Mouse (Mus musculus): ENCODE measurements at regions not wholly inside any gene's neighbourhood (a gene's known extent, or its start where the extent isn't known, plus 50 kb on each side); places are given as distances from the start of the nearest gene placed in this dataset.

DNA sequence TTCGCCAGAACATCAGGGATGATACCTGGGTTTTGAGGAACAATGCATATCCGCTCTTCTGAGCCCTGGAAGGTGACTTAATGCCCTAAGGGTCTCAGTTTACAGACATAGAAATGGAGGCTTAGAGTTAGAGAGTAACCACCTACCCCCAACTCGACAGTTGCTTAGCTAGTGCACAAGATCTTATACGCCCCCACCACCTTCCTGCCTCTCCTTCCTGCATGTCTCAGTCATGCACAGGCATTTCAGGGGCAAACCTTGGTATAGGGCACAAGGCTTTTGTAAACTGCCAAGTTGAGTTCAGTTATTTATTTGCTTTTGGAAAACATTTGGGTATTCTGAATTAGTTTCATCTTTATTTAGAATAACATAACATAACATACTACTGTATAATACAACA lies 285.9 kb upstream of the Klf3 start:
- Histone ChIP-seq H3K4me3 (replicated peaks) (no peak overlapping the region), H3K27me3 (no peaks in the 10 kb centered on the region), H3K4me2 (no peak overlapping the region), H3K27ac (no peak overlapping the region), H3K36me3 (no peaks in the 10 kb centered on the region), H3K9ac (replicated peaks) (no peak overlapping the region), H3K4me1 (replicated peaks) (peaks cover 6% of the 10 kb centered on the region), H3K9me3 (no peaks in the 10 kb centered on the region)
- ATAC-seq (ENCODE audit: insufficient number of reproducible peaks, insufficient read depth, low FRiP score, low TSS enrichment, low read depth): no peak
- 86% methylated on average over 4 of the region's 4 CpGs for WGBS

DNA sequence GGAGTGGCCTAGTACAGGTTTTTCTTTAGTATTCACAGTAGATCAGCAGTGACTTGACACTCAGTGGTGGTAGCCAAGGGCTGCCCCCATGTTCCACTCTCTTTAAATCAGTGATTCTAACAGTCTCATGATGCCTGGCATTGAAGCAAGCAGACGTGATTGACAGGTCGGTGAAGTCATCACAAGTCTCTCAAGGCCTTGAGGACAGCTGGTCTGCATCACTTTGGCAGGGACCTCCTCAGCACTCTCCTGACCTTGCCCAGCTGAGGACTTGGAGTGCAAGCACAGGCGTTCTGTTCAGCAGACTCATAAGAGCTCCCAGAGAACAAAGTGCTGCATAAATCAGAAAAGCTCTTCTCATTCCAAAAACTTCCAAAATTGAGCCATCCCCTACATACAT lies 285.4 kb upstream of the Klf3 start:
- no peaks in the 10 kb centered on the region for H3K9me3 ChIP-seq
- WGBS: 53% methylated on average over 3 of the region's 3 CpGs

DNA sequence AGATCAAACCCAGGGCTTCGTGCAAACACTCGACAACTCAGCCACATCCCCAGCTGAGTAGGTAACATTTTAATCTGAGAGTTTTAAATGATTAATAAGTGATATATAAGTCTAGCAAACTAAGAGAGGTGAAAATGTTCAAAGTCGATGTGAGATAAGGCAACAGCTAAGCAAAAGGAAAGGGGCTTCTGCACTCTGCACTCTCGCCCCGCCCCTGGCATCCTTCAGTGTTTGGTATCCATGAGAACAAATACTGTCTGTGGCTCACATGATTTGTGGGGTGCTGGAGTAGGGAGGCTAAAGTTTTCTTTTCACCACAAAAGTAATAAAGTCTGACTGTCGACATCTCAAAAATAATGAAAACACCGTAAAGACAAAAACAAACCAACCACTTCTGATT lies 284.2 kb upstream of the Klf3 start:
- Histone ChIP-seq H3K4me1 (replicated peaks) (peaks cover 13% of the 10 kb centered on the region), H3K4me2 (no peak overlapping the region), H3K27ac (no peak overlapping the region), H3K4me3 (replicated peaks) (no peak overlapping the region), H3K9me3 (no peaks in the 10 kb centered on the region), H3K27me3 (no peaks in the 10 kb centered on the region), H3K36me3 (no peaks in the 10 kb centered on the region), H3K9ac (replicated peaks) (no peak overlapping the region)
- no peak for ATAC-seq (ENCODE audit: insufficient number of reproducible peaks, insufficient read depth, low FRiP score, low TSS enrichment, low read depth)
- 83% methylated on average over 7 of the region's 7 CpGs for WGBS

More for the DNA sequence above, 285.4 kb upstream of the Klf3 start:
- no peak overlapping the region for H3K9ac ChIP-seq (replicated peaks)
- ATAC-seq (ENCODE audit: insufficient number of reproducible peaks, insufficient read depth, low FRiP score, low TSS enrichment, low read depth): no peak
- no peaks in the 10 kb centered on the region for H3K27me3 ChIP-seq
- no peak overlapping the region for H3K4me2 ChIP-seq
- no peak overlapping the region for H3K4me3 ChIP-seq (replicated peaks)
- no peaks in the 10 kb centered on the region for H3K36me3 ChIP-seq
- peaks cover 12% of the 10 kb centered on the region for H3K4me1 ChIP-seq (replicated peaks)
- no peak overlapping the region for H3K27ac ChIP-seq

DNA sequence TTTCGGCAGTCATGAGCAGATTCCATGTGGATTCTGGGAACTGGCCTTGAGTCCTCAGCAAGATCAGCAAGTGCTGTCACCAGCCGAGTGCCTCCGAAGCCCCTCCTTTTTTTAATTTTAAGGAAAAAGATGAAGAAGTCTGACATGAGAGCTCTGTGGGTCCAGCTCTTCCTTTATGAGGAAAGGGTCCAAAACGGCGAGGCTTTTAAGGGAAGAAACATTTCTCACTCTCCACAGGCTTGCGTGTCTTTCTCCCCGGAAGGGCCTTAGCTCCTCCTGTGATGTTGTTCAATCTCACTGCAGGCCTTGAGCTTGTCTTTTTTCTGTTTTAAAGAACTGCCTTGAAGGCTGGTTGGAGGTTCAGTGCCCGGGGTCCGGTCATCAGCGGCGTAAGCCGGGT lies 283.5 kb upstream of the Klf3 start:
- no peak overlapping the region for H3K9ac ChIP-seq (replicated peaks)
- no peaks in the 10 kb centered on the region for H3K9me3 ChIP-seq
- no peak for ATAC-seq (ENCODE audit: insufficient number of reproducible peaks, insufficient read depth, low FRiP score, low TSS enrichment, low read depth)
- no peak overlapping the region for H3K4me2 ChIP-seq
- WGBS: 88% methylated on average over 12 of the region's 12 CpGs
- peaks cover 13% of the 10 kb centered on the region for H3K4me1 ChIP-seq (replicated peaks)
- H3K27me3 ChIP-seq: no peaks in the 10 kb centered on the region
- no peak overlapping the region for H3K27ac ChIP-seq
- H3K36me3 ChIP-seq: no peaks in the 10 kb centered on the region
- no peak overlapping the region for H3K4me3 ChIP-seq (replicated peaks)

DNA sequence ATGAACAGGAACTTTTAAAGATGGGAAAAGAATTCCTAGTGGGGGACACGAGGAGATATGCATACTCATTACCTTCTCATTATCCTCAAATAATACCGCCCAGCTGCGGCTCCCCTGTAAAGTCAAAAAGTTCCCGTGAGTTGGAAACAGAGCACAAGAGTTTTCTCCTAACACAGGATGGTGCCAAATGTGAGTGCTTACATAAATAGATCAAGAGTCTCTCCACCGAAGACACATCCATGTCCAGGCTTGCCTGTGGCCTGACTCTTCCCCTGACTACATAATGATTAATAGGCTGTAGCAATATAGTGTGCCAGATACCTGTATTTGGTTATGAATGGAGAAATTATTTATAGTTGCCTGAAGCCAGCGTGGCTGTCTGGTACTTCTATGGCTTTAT lies 281.8 kb upstream of the Klf3 start:
- ATAC-seq (ENCODE audit: insufficient number of reproducible peaks, insufficient read depth, low FRiP score, low TSS enrichment, low read depth): no peak
- Histone ChIP-seq H3K9ac (replicated peaks) (no peak overlapping the region), H3K27ac (no peak overlapping the region), H3K4me2 (no peak overlapping the region), H3K27me3 (no peaks in the 10 kb centered on the region), H3K36me3 (no peaks in the 10 kb centered on the region), H3K4me1 (replicated peaks) (peaks cover 13% of the 10 kb centered on the region), H3K9me3 (no peaks in the 10 kb centered on the region), H3K4me3 (replicated peaks) (no peak overlapping the region)
- 75% methylated on average over 6 of the region's 6 CpGs for WGBS

DNA sequence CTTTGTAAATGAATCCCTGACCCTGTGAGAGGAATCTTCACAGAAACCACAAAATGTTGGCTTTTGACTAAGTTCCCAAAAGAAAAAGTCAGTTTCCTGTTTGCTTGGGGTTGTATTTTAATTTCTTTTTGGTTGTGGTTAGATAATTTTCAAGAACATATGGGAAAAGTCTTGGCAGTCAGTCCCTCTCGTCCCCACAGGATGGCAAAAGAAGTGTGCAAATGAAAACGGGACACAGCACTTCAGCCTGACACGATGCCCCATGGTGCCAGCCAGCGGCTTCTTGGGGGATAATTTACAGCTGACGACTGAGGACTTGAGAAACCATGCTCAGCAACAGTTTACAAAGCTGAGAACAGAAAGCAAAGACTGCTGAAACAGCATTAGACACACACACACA lies 281.2 kb upstream of the Klf3 start:
- Histone ChIP-seq H3K36me3 (no peaks in the 10 kb centered on the region), H3K27ac (no peak overlapping the region), H3K4me3 (replicated peaks) (no peak overlapping the region), H3K9ac (replicated peaks) (no peak overlapping the region), H3K4me2 (no peak overlapping the region), H3K4me1 (replicated peaks) (peaks cover 13% of the 10 kb centered on the region), H3K27me3 (no peaks in the 10 kb centered on the region), H3K9me3 (no peaks in the 10 kb centered on the region)
- no peak for ATAC-seq (ENCODE audit: insufficient number of reproducible peaks, insufficient read depth, low FRiP score, low TSS enrichment, low read depth)
- 25% methylated on average over 5 of the region's 5 CpGs for WGBS

DNA sequence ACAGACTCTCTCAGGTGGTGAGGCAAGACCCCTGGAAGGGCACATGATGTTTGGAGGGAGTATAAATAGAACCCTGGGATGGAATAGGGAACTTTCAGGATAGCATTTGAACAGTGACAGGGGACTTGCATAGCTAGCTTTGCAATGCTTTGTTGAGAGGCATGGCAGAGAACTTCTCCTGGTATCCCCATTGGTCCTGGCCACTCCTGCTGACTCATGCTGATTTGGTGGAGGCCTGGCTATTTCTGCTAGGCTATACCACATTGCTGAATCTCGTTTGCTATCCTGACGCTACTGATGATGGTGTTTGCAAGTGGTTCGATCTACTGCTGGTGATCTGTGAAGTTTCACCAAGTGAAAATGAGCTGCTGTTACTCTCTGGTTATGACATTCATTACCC lies 276.7 kb upstream of the Klf3 start:
- Histone ChIP-seq H3K36me3 (no peaks in the 10 kb centered on the region), H3K4me1 (replicated peaks) (peaks cover 7% of the 10 kb centered on the region; the same call in 1 of the 2 replicates), H3K9me3 (no peaks in the 10 kb centered on the region), H3K9ac (replicated peaks) (no peak overlapping the region), H3K27ac (no peak overlapping the region), H3K4me2 (no peak overlapping the region), H3K27me3 (no peaks in the 10 kb centered on the region), H3K4me3 (replicated peaks) (no peak overlapping the region)
- no peak for ATAC-seq (ENCODE audit: insufficient number of reproducible peaks, insufficient read depth, low FRiP score, low TSS enrichment, low read depth)
- 87% methylated on average over 3 of the region's 3 CpGs for WGBS

GRCm38 (mm10) chr5:64527962-64528361 lies 275.2 kb upstream of the Klf3 start:
- Histone ChIP-seq H3K4me2 (no peak overlapping the region), H3K4me1 (replicated peaks) (no peaks in the 10 kb centered on the region; the same call in 1 of the 2 replicates), H3K9me3 (no peaks in the 10 kb centered on the region), H3K27me3 (no peaks in the 10 kb centered on the region), H3K36me3 (no peaks in the 10 kb centered on the region), H3K9ac (replicated peaks) (no peak overlapping the region), H3K4me3 (replicated peaks) (no peak overlapping the region), H3K27ac (no peak overlapping the region)
- no peak for ATAC-seq (ENCODE audit: insufficient number of reproducible peaks, insufficient read depth, low FRiP score, low TSS enrichment, low read depth)
- WGBS: 76% methylated on average over 3 of the region's 3 CpGs

- H3K27me3 ChIP-seq: no peaks in the 10 kb centered on the region
- 96% methylated on average over 4 of the region's 4 CpGs for WGBS
- H3K4me2 ChIP-seq: no peak overlapping the region
These were observed 268.8 kb upstream of the Klf3 start for GRCm38 (mm10) chr5:64534371-64534770.

DNA sequence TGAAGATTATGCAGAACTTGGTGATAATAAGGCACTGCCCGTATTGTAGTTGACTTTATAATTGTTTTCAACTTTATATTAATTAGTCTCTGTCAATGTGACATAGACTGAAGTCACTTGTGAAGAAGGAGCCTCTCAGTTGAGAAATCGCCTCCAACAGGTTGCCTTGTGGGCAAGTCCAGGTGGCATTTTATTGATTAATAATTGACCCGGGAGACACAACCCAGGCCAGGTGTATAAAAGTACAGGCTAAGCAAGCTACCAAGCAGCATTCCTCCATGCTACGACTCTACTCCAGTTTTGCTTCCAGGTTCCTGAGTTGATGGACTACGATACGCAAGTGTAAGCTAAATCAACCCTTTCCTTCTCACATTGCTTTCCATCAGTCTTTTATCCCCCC lies 268.2 kb upstream of the Klf3 start:
- no peaks in the 10 kb centered on the region for H3K27me3 ChIP-seq
- WGBS: 85% methylated on average over 6 of the region's 6 CpGs
- no peak for ATAC-seq (ENCODE audit: insufficient number of reproducible peaks, insufficient read depth, low FRiP score, low TSS enrichment, low read depth)
- H3K9me3 ChIP-seq: no peaks in the 10 kb centered on the region
- H3K4me3 ChIP-seq (replicated peaks): no peak overlapping the region
- H3K4me1 ChIP-seq (replicated peaks): no peaks in the 10 kb centered on the region
- H3K27ac ChIP-seq: no peak overlapping the region
- H3K36me3 ChIP-seq: no peaks in the 10 kb centered on the region
- H3K9ac ChIP-seq (replicated peaks): no peak overlapping the region
- no peak overlapping the region for H3K4me2 ChIP-seq

More at GRCm38 (mm10) chr5:64534371-64534770, 268.8 kb upstream of the Klf3 start:
- no peaks in the 10 kb centered on the region for H3K9me3 ChIP-seq
- no peaks in the 10 kb centered on the region for H3K4me1 ChIP-seq (replicated peaks)
- H3K27ac ChIP-seq: no peak overlapping the region
- H3K36me3 ChIP-seq: no peaks in the 10 kb centered on the region
- H3K4me3 ChIP-seq (replicated peaks): no peak overlapping the region
- no peak for ATAC-seq (ENCODE audit: insufficient number of reproducible peaks, insufficient read depth, low FRiP score, low TSS enrichment, low read depth)
- no peak overlapping the region for H3K9ac ChIP-seq (replicated peaks)

- no peaks in the 10 kb centered on the region for H3K4me1 ChIP-seq (replicated peaks)
- WGBS: 86% methylated on average over 4 of the region's 4 CpGs
- no peaks in the 10 kb centered on the region for H3K9me3 ChIP-seq
- ATAC-seq (ENCODE audit: insufficient number of reproducible peaks, insufficient read depth, low FRiP score, low TSS enrichment, low read depth): no peak
- no peak overlapping the region for H3K27ac ChIP-seq
- H3K4me3 ChIP-seq (replicated peaks): no peak overlapping the region
- no peak overlapping the region for H3K4me2 ChIP-seq
- no peaks in the 10 kb centered on the region for H3K27me3 ChIP-seq
- no peak overlapping the region for H3K9ac ChIP-seq (replicated peaks)
- H3K36me3 ChIP-seq: no peaks in the 10 kb centered on the region
These were observed 267.6 kb upstream of the Klf3 start for GRCm38 (mm10) chr5:64535546-64535945.

DNA sequence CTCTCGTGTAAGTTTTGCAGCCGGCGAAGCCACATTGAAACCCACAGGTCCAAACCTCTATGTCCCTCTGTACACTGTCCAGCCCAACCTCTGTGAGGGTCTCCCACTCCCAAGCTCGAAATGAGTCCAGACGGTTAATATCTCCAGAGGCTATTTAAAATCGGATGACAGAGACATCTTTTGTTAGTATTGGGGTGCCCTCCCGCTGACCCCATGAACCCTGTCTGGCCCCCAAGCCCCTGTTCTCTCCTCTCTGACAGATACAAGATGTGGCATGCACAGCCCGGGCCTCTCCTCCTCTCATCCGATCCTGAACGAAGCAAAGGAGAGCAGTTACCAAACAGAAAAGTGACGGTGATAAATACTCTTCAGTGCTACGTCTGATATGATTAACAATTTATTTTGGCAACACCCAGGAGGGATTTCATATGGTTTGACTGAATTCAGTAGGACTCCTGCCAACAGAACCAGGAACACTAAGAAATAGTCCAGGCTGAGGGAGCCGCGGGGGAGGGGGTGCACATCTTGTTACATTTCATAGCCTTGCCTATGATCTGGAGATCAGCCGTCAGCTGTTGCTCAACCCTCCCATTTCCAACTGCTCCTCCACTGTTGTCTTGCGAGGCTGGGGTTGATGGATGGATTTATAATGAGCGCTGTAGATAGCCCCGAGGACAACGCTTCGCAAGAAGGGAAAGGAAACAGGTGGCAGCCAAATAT lies 266.6 kb upstream of the Klf3 start:
- Histone ChIP-seq H3K9me3 (no peaks in the 10 kb centered on the region), H3K4me2 (no peak overlapping the region), H3K36me3 (no peaks in the 10 kb centered on the region), H3K4me3 (replicated peaks) (no peak overlapping the region), H3K9ac (replicated peaks) (no peak overlapping the region), H3K27me3 (no peaks in the 10 kb centered on the region), H3K27ac (no peak overlapping the region), H3K4me1 (replicated peaks) (no peaks in the 10 kb centered on the region)
- no peak for ATAC-seq (ENCODE audit: insufficient number of reproducible peaks, insufficient read depth, low FRiP score, low TSS enrichment, low read depth)
- 66% methylated on average over 20 of the region's 20 CpGs for WGBS

Data from limb, embryonic 12.5 days (tissue).